Mouse (Mus musculus): ENCODE data around the gene Olfr314.
"Not testable (repeated sequence)": the region's sequence is repeated elsewhere in the genome, so short reads cannot be mapped to it uniquely, and the experiment has no call there.

Olfr314 gene

DNA sequence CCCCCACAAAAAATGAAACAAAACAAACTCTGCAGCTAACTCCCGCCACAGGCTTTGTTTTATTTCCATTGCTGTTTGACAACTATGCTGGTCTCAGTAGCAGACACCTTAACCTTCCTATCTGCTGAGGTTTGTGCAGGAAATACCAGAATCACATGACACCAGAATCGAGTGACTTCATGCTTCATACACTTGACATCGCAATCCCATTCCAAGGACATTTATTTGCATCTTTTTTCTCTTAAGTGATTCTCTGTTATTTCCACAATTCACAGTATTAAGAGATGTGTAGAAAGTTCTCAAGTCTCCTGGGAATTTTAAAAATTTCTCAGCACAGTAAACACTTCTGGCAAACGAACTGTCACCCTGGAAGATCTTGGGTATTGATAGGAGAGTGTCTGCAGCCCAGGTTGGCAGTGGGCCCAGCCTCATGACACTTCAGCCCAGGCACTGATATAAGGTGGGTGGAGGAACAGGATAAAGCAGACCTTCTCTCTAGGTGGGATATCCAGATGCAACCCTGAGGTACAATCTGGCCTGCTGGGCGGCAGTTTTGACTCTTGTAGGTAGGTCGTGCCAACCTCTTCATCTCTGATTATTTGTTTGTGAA is at the start of gene Olfr314:
Gene Olfr314 (plus strand): TSS at position 473 of the 610 bp plus-strand sequence.
- in situ Hi-C loops (cut with MboI, MseI): no loop called here

DNA sequence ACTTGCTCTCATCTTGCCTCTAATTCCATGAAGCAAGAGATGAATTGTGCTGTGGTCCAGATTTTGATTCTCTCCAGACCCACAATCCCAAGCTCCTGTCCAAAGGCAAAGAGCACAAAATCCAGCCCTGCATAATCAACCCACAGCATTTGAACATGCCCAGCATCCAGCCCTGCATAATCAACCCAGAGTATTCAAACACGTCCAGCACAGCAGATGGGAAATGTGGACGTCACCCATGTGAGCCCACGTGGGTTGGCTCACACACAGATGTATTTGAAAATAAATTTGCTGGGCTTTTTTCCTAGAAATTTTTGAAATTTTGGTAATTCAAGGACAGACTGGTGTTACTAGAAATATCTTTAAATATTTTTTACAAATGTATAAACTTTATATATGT is 49.4 kb upstream of the Olfr314 start:
- in situ Hi-C loops (cut with MboI, MseI): loop anchor here in 1 of 2 experiments (5.0 kb wide), 1 partner anchor 66 kb away; no protein-coding TSS in a partner anchor

DNA sequence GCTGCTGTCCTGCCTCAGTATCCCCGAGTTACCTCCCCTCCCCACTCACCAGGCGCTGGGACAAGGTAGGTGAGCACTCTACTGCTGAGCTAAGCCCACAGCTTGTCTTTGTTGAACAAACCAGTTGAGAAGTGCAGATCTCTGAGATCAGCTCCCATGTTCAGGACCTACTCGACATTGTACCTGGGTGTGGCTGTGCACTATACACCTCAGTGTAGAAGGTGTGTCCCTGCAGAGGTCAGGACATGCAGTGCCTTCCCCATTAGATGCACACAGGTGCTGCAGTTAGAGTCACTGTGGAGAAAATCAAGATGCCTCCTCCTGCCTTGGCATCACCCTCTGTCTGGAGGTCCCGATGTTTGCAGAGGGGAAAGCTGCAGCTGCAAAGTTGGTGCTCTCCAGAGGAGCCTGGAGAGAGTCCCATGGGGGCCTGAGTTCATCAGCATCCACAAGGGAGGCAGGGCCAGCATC is 43.9 kb upstream of the Olfr314 start, which contains the start of gene Olfr317:
Gene Olfr317 (minus strand): TSS at position 421 of the 471 bp plus-strand sequence.
- in situ Hi-C loops (cut with MboI, MseI): no loop called here

GRCm38 (mm10) chr11:58751096-58751495 is 31.7 kb upstream of the Olfr314 start:
- in situ Hi-C loops (cut with MboI, MseI): not testable (repeated sequence)

- in situ Hi-C loops (cut with MboI, MseI): no loop called here
Observed at GRCm38 (mm10) chr11:58752434-58752833, 30.3 kb upstream of the Olfr314 start, which contains the start of gene Olfr316. TSS of gene Olfr316 (plus strand) at chr11:58752734.

DNA sequence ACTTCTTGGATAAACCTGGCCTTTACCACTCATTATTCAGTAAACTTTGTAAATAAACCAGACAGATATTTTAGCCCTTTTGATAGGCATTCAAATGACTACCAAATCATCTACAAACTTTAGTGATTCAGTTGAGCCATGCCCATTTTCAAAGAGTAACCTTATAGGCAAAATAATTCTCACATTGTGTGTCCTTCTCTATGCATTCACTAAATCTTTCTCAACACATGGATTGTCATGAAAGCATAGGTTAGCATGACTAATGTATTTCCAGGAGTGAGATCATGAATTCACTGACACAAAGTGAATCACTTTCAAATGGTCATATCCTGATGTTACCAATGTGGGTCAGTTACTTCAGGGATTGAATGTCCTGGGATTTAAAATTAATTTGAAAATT is 9.9 kb upstream of the Olfr314 start, which contains the start of gene Olfr315:
Gene Olfr315 (plus strand): TSS at position 301 of the 400 bp plus-strand sequence.
- in situ Hi-C loops (cut with MboI, MseI): no loop called here

- in situ Hi-C loops (cut with MboI, MseI): no loop called here
Observed at GRCm38 (mm10) chr11:58784182-58784581, 1.4 kb downstream of the Olfr314 start.

- in situ Hi-C loops (cut with MboI, MseI): no loop called here
Observed at GRCm38 (mm10) chr11:58787651-58788050, 4.9 kb downstream of the Olfr314 start.

- in situ Hi-C loops (cut with MboI, MseI): no loop called here
Observed at GRCm38 (mm10) chr11:58788346-58788745, 5.6 kb downstream of the Olfr314 start.

DNA sequence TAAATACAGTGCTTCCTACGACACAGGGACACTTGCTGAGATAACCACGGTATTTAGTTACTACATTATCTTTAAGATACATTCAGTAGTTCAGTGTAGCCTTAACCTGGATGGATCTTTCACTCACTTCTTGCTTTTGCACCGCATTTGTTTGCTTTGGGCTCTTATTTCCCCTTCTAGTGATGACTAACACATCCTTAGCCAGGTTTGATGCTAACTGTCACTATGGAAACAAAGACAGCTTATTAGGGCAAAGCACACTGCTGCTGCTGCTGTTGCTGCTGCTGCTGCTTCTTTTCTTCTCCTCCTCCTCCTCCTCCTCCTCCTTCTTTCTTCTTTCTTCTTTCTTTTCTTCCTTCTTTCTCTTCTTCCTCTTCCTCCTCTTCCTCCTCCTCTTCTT is 6.8 kb downstream of the Olfr314 start:
- in situ Hi-C loops (cut with MboI, MseI): no loop called here

DNA sequence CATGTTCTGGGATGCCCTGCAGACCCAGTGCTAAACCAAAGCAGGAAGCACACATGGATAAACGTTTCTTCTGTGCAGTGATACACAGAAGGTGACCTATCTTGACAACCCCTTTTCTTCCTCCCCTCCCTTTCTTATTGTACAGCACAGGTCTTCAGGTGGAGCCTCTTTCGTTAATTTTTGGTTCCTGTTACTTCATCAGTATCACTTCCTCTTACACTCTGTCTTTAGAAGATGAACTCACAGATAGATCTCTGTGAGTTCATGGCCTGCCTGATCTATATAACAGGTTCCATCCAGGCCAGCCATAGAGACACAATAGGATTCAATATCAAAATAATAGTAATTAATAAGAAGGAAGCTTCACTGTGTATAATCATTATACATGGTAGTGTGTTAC is 7.3 kb downstream of the Olfr314 start:
- in situ Hi-C loops (cut with MboI, MseI): loop anchor here in 1 of 2 experiments (10.0 kb wide), 1 partner anchor 795 kb away; no protein-coding TSS in a partner anchor

DNA sequence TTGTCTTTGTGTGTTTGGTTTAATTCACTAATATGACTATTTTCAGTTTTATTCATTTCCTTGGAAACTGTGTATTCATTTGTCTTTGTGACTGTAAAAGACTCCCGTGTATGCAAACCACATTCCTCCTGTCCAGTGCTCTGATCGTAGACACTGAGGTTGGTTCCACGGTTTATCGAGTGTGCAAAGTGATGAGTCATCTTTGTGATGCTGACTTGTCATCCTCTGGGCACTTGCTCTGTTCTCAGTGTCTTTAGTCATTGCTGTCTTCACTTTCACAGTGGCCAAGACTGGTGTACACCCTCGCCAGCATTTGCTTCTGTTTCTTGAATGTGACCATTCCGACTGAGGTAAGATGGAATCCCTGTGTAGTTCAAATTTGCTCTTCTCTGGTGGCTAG is 7.9 kb downstream of the Olfr314 start:
- in situ Hi-C loops (cut with MboI, MseI): loop anchor here in 1 of 2 experiments (10.0 kb wide), 1 partner anchor 796 kb away; no protein-coding TSS in a partner anchor

DNA sequence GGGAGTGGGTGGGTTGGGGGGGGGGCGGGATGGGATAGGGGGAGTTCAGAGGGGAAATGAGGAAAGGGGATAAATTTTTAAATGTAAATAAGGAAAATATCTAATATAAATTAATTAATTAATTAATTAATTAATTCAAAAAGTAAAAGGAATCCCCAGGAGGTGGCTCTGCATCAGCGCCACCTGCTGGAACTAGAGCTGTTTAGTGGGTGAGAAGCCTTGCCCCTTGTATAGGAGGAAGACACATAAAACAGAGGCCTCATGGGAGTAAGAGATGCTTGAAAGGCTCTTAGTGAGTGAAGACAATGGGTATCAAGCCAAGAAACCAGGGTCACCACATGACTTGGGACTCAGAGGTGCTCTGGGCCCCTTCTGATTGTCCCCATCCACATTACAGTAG is 13.1 kb downstream of the Olfr314 start:
- in situ Hi-C loops (cut with MboI, MseI): loop anchor here in 1 of 2 experiments (10.0 kb wide), 1 partner anchor 801 kb away; no protein-coding TSS in a partner anchor

GRCm38 (mm10) chr11:58796850-58797249 is 14.1 kb downstream of the Olfr314 start:
- in situ Hi-C loops (cut with MboI, MseI): loop anchor here in 1 of 2 experiments (10.0 kb wide), 1 partner anchor 802 kb away; no protein-coding TSS in a partner anchor

- in situ Hi-C loops (cut with MboI, MseI): loop anchor here in 1 of 2 experiments (10.0 kb wide), 1 partner anchor 805 kb away; no protein-coding TSS in a partner anchor
Observed at GRCm38 (mm10) chr11:58799747-58800146, 17.0 kb downstream of the Olfr314 start.

GRCm38 (mm10) chr11:58801558-58802228 is 18.9 kb downstream of the Olfr314 start, which contains the start of gene Fam183b:
TSS of gene Fam183b (minus strand) at chr11:58801960.
- in situ Hi-C loops (cut with MboI, MseI): no loop called here

DNA sequence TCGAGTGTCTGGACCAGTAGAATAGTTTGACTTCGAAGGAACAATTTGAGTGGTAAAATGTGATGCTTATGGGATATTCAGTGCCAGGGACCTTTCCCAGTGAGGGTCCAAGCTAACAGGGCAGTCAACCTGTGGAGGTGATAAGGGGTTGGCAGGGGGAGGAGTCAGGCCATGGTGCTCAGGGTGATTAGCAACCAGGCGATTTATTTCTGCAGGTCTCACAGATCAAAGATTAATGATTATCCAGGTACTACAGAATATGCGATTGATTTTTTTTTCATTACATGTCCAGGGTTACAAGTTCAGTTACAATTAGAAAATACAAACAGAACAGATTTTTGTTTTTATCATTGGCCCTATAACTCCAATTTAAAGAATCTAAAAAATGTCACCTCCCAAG is 21.1 kb downstream of the Olfr314 start:
- in situ Hi-C loops (cut with MboI, MseI): no loop called here

- in situ Hi-C loops (cut with MboI, MseI): no loop called here
Observed at GRCm38 (mm10) chr11:58804393-58804792, 21.6 kb downstream of the Olfr314 start.

- in situ Hi-C loops (cut with MboI, MseI): no loop called here
Observed at GRCm38 (mm10) chr11:58812001-58812400, 29.2 kb downstream of the Olfr314 start.

GRCm38 (mm10) chr11:58814700-58815099 is 31.9 kb downstream of the Olfr314 start, which contains the start of gene Olfr313:
TSS of gene Olfr313 (plus strand) at chr11:58815000.
- in situ Hi-C loops (cut with MboI, MseI): not testable (repeated sequence)

- in situ Hi-C loops (cut with MboI, MseI): no loop called here
Observed at GRCm38 (mm10) chr11:58815676-58816075, 32.9 kb downstream of the Olfr314 start.

GRCm38 (mm10) chr11:58828937-58829336 is 46.2 kb downstream of the Olfr314 start, which contains the start of gene Olfr312:
TSS of gene Olfr312 (plus strand) at chr11:58829237.
- in situ Hi-C loops (cut with MboI, MseI): not testable (repeated sequence)
